Mouse (Mus musculus) heart, embryonic 15.5 days (tissue): ENCODE data around the gene Adamtsl1. TPM values are rescaled to one million over a fixed set of nuclear protein-coding genes. Genes with fewer than 3 reads are reported as not detected.
A peak's percentile ranks its signal among the peaks of the same experiment; 100 is the strongest.

Source experiments
- ATAC-seq: fragments of 200-750 bp; cut with Nextera tagmentation; replicated peaks from 2 replicates; pipeline ENCODE4 v1.8.0; 2017; ENCODE audit warnings: low read depth, moderate TSS enrichment; ENCODE audit not compliant: insufficient number of reproducible peaks, insufficient read depth, low FRiP score
- H3K27ac ChIP-seq: fragments of 300-500 bp; sonication (generic); 2 replicates; pipeline ENCODE4 v1.5.1; 2015; ENCODE audit warnings: mild to moderate bottlenecking, inconsistent platforms
- H3K27me3 ChIP-seq: fragments of 300-500 bp; sonication (generic); 2 replicates; pipeline ENCODE4 v1.6.1; 2015; ENCODE audit warnings: inconsistent platforms
- H3K36me3 ChIP-seq: fragments of 300-500 bp; sonication (generic); 2 replicates; pipeline ENCODE4 v1.6.1; 2015; ENCODE audit warnings: mild to moderate bottlenecking, inconsistent platforms
- H3K4me1 ChIP-seq: fragments of 300-500 bp; sonication (generic); replicated peaks from 2 replicates; pipeline ENCODE4 v1.6.1; 2015; ENCODE audit warnings: inconsistent platforms
- H3K4me2 ChIP-seq: fragments of 300-500 bp; sonication (generic); 2 replicates; pipeline ENCODE4 v1.6.1; 2015; ENCODE audit warnings: inconsistent platforms, mild to moderate bottlenecking, moderate library complexity
- H3K4me3 ChIP-seq: fragments of 300-500 bp; sonication (generic); 2 replicates; pipeline ENCODE4 v1.5.1; 2015; ENCODE audit warnings: mild to moderate bottlenecking, inconsistent platforms
- H3K9ac ChIP-seq: fragments of 300-500 bp; sonication (generic); 2 replicates; pipeline ENCODE4 v1.6.1; 2015; ENCODE audit warnings: mild to moderate bottlenecking, inconsistent platforms
- H3K9me3 ChIP-seq: fragments of 300-500 bp; sonication (generic); replicated peaks from 2 replicates; pipeline ENCODE4 v1.6.1; 2016; ENCODE audit warnings: inconsistent platforms
- WGBS: fragments of 180-500 bp; shearing (Covaris S2); methylation state at CpG from one replicate; pipeline ENCODE4 v1.1.7; 2015; ENCODE audit warnings: mixed read lengths; 5-methylcytosine and 5-hydroxymethylcytosine counted together
- polyA plus RNA-seq: library from polyadenylated mRNA; unstranded; fragments of >200 nt; fragmentation: Nextera tagmentation; extraction: Ambion mirVana; gene quantifications from 2 replicates; pipeline ENCODE4 v1.2.1, GENCODE M21; 2015

Adamtsl1 gene
- polyA plus RNA-seq, 1 experiment from 2014 or later, result 9.8 TPM

GRCm38 (mm10) chr4:86018928-86019327 is 505.0 kb downstream of the Adamtsl1 start:
- Histone ChIP-seq H3K27ac (no peak overlapping the region), H3K9ac (no peak overlapping the region), H3K36me3 (no peaks in the 10 kb centered on the region), H3K9me3 (no peaks in the 10 kb centered on the region), H3K27me3 (no peaks in the 10 kb centered on the region), H3K4me2 (no peak overlapping the region), H3K4me3 (no peak overlapping the region), H3K4me1 (peaks cover 9% of the 10 kb centered on the region; the same call in 1 of the 2 replicates)
- WGBS, result 87% methylated on average over 1 of the region's 1 CpGs
- no peak for ATAC-seq

- 33% methylated on average over 4 of the region's 4 CpGs for WGBS
- Histone ChIP-seq H3K27me3 (no peaks in the 10 kb centered on the region), H3K9ac (no peak overlapping the region), H3K27ac (no peak overlapping the region), H3K36me3 (no peaks in the 10 kb centered on the region), H3K4me3 (no peak overlapping the region), H3K9me3 (no peaks in the 10 kb centered on the region), H3K4me2 (no peak overlapping the region), H3K4me1 (peaks cover 9% of the 10 kb centered on the region; the same call in 1 of the 2 replicates)
- ATAC-seq, result peak; percentile 50
Observed at GRCm38 (mm10) chr4:86019586-86019985, 505.6 kb downstream of the Adamtsl1 start.

GRCm38 (mm10) chr4:86020372-86021090 is 506.6 kb downstream of the Adamtsl1 start:
- no peak overlapping the region for H3K27ac ChIP-seq
- H3K9ac ChIP-seq, result no peak overlapping the region
- no peak overlapping the region for H3K4me3 ChIP-seq
- ATAC-seq, result 0 out of 2 replicates have a peak, but pooled peaks have one; percentile 60
- WGBS, result 55% methylated on average over 10 of the region's 10 CpGs
- no peak overlapping the region for H3K4me2 ChIP-seq
- no peaks in the 10 kb centered on the region for H3K9me3 ChIP-seq
- peaks cover 9% of the 10 kb centered on the region; the same call in 1 of the 2 replicates for H3K4me1 ChIP-seq
- H3K36me3 ChIP-seq, result no peaks in the 10 kb centered on the region
- H3K27me3 ChIP-seq, result no peaks in the 10 kb centered on the region

- WGBS, result 50% methylated on average over 8 of the region's 8 CpGs
- Histone ChIP-seq H3K27me3 (no peaks in the 10 kb centered on the region), H3K4me1 (peaks cover 6% of the 10 kb centered on the region; the same call in 1 of the 2 replicates), H3K4me2 (no peak overlapping the region), H3K4me3 (no peak overlapping the region), H3K9me3 (no peaks in the 10 kb centered on the region), H3K27ac (no peak overlapping the region), H3K9ac (no peak overlapping the region), H3K36me3 (no peaks in the 10 kb centered on the region)
- ATAC-seq, result no peak
Observed at GRCm38 (mm10) chr4:86024573-86025160, 510.7 kb downstream of the Adamtsl1 start.

- Histone ChIP-seq H3K4me3 (no peak overlapping the region), H3K4me2 (no peak overlapping the region), H3K36me3 (no peaks in the 10 kb centered on the region), H3K4me1 (no peaks in the 10 kb centered on the region), H3K9me3 (no peaks in the 10 kb centered on the region), H3K27ac (no peak overlapping the region), H3K9ac (no peak overlapping the region), H3K27me3 (no peaks in the 10 kb centered on the region)
- no peak for ATAC-seq
- WGBS, result 78% methylated on average over 6 of the region's 6 CpGs
Observed at GRCm38 (mm10) chr4:86029486-86029885, 515.5 kb downstream of the Adamtsl1 start.

- WGBS, result 29% methylated on average over 3 of the region's 3 CpGs
- Histone ChIP-seq H3K36me3 (no peaks in the 10 kb centered on the region), H3K4me1 (no peaks in the 10 kb centered on the region), H3K27ac (no peak overlapping the region), H3K4me2 (no peak overlapping the region), H3K9ac (no peak overlapping the region), H3K27me3 (no peaks in the 10 kb centered on the region), H3K4me3 (no peak overlapping the region), H3K9me3 (no peaks in the 10 kb centered on the region)
- no peak for ATAC-seq
Observed at GRCm38 (mm10) chr4:86030208-86030607, 516.2 kb downstream of the Adamtsl1 start.

- H3K4me1 ChIP-seq, result no peaks in the 10 kb centered on the region
- no peak overlapping the region for H3K4me2 ChIP-seq
- WGBS, result 42% methylated on average over 8 of the region's 8 CpGs
- H3K9ac ChIP-seq, result no peak overlapping the region
- H3K36me3 ChIP-seq, result no peaks in the 10 kb centered on the region
- no peak overlapping the region for H3K4me3 ChIP-seq
- no peak overlapping the region for H3K27ac ChIP-seq
- no peak for ATAC-seq
- H3K27me3 ChIP-seq, result no peaks in the 10 kb centered on the region
- H3K9me3 ChIP-seq, result no peaks in the 10 kb centered on the region
Observed at GRCm38 (mm10) chr4:86031041-86031440, 517.1 kb downstream of the Adamtsl1 start.

GRCm38 (mm10) chr4:86040921-86041320 is 526.9 kb downstream of the Adamtsl1 start:
- ATAC-seq, result no peak
- no peak overlapping the region for H3K4me3 ChIP-seq
- no peaks in the 10 kb centered on the region for H3K36me3 ChIP-seq
- 37% methylated on average over 8 of the region's 8 CpGs for WGBS
- no peak overlapping the region for H3K9ac ChIP-seq
- H3K9me3 ChIP-seq, result no peaks in the 10 kb centered on the region
- no peaks in the 10 kb centered on the region for H3K4me1 ChIP-seq
- H3K27ac ChIP-seq, result no peak overlapping the region
- no peaks in the 10 kb centered on the region for H3K27me3 ChIP-seq
- no peak overlapping the region for H3K4me2 ChIP-seq

GRCm38 (mm10) chr4:86045448-86045847 is 531.5 kb downstream of the Adamtsl1 start:
- no peak for ATAC-seq
- Histone ChIP-seq H3K4me3 (no peak overlapping the region), H3K9me3 (no peaks in the 10 kb centered on the region), H3K27ac (no peak overlapping the region), H3K4me2 (no peak overlapping the region), H3K36me3 (no peaks in the 10 kb centered on the region), H3K9ac (no peak overlapping the region), H3K27me3 (no peaks in the 10 kb centered on the region), H3K4me1 (no peaks in the 10 kb centered on the region; the same call in 1 of the 2 replicates)
- 81% methylated on average over 6 of the region's 6 CpGs for WGBS

GRCm38 (mm10) chr4:86045876-86046275 is 531.9 kb downstream of the Adamtsl1 start:
- no peaks in the 10 kb centered on the region for H3K36me3 ChIP-seq
- H3K4me1 ChIP-seq, result no peaks in the 10 kb centered on the region; the same call in 1 of the 2 replicates
- H3K27me3 ChIP-seq, result no peaks in the 10 kb centered on the region
- H3K4me3 ChIP-seq, result no peak overlapping the region
- H3K27ac ChIP-seq, result no peak overlapping the region
- H3K9ac ChIP-seq, result no peak overlapping the region
- no peak for ATAC-seq
- H3K4me2 ChIP-seq, result no peak overlapping the region
- no peaks in the 10 kb centered on the region for H3K9me3 ChIP-seq
- 62% methylated on average over 6 of the region's 6 CpGs for WGBS

- Histone ChIP-seq H3K4me1 (no peaks in the 10 kb centered on the region; the same call in 1 of the 2 replicates), H3K27ac (no peak overlapping the region), H3K9me3 (no peaks in the 10 kb centered on the region), H3K9ac (no peak overlapping the region), H3K4me3 (no peak overlapping the region), H3K36me3 (no peaks in the 10 kb centered on the region), H3K4me2 (no peak overlapping the region), H3K27me3 (no peaks in the 10 kb centered on the region)
- ATAC-seq, result no peak
- 78% methylated on average over 1 of the region's 1 CpGs for WGBS
Observed at GRCm38 (mm10) chr4:86046881-86047280, 532.9 kb downstream of the Adamtsl1 start.
